Mouse (Mus musculus) myocyte (in vitro differentiated cells): ENCODE results near the gene Dner. TPM values are rescaled to one million over a fixed set of nuclear protein-coding genes. Genes with fewer than 3 reads are reported as not detected.

ENCODE experiments used
- H3K27me3 ChIP-seq: one replicate; pipeline ENCODE4 v1.6.1; 2011; ENCODE audit not compliant: control insufficient read depth, insufficient read depth, insufficient read length
- H3K36me3 ChIP-seq: one replicate; pipeline ENCODE4 v1.6.1; 2011; ENCODE audit not compliant: control insufficient read depth, insufficient read depth
- H3K4me2 ChIP-seq: one replicate; pipeline ENCODE4 v1.6.1; 2011; ENCODE audit warnings: low read depth, control low read depth
- H3K4me3 ChIP-seq: one replicate; pipeline ENCODE4 v1.5.1; 2011; ENCODE audit warnings: mild to moderate bottlenecking, control low read depth, moderate library complexity
- H3K79me2 ChIP-seq: one replicate; pipeline ENCODE4 v1.6.1; 2011; ENCODE audit not compliant: control insufficient read depth, insufficient read depth
- H3ac ChIP-seq: one replicate; pipeline ENCODE4 v1.6.1; 2011; ENCODE audit not compliant: control insufficient read depth, insufficient read length
- CEBPB ChIP-seq: IDR thresholded peaks from 2 replicates; pipeline ENCODE4 v1.6.1; 2011; ENCODE audit warnings: mild to moderate bottlenecking, moderate library complexity; ENCODE audit not compliant: poor library complexity, insufficient read depth, severe bottlenecking
- E2F4 ChIP-seq: IDR thresholded peaks from one replicate; pipeline ENCODE4 v1.6.1; 2011; ENCODE audit warnings: mild to moderate bottlenecking, control low read depth, moderate library complexity; ENCODE audit not compliant: insufficient read depth
- MAX ChIP-seq: IDR thresholded peaks from one replicate; pipeline ENCODE4 v1.6.1; 2011; ENCODE audit warnings: low read depth, mild to moderate bottlenecking, control low read depth
- MYOD1 ChIP-seq, 3 experiments: IDR thresholded peaks; one replicate each; pipeline ENCODE4 v1.6.1; 2011; ENCODE audit warnings: control low read depth in 2 of 3, low read depth in 2 of 3, mild to moderate bottlenecking in 2 of 3, moderate library complexity in 1 of 3; ENCODE audit not compliant: insufficient read length in 2 of 3, control insufficient read depth in 1 of 3
- MYOG ChIP-seq, 3 experiments: IDR thresholded peaks; one replicate each; pipeline ENCODE4 v1.6.1; 2011; ENCODE audit warnings: control low read depth in 2 of 3, low read depth in 2 of 3, mild to moderate bottlenecking in 2 of 3; ENCODE audit not compliant: insufficient read length in 2 of 3, control insufficient read depth in 1 of 3, insufficient read depth in 1 of 3
- POLR2A ChIP-seq: IDR thresholded peaks from one replicate; pipeline ENCODE4 v1.6.1; 2011; ENCODE audit warnings: low read depth, mild to moderate bottlenecking, control low read depth, moderate library complexity; ENCODE audit not compliant: insufficient read length
- POLR2AphosphoS2 ChIP-seq: IDR thresholded peaks from one replicate; pipeline ENCODE4 v1.6.1; 2011; ENCODE audit warnings: low read depth, control low read depth; ENCODE audit not compliant: insufficient read length
- REST ChIP-seq: IDR thresholded peaks from one replicate; pipeline ENCODE4 v1.6.1; 2011; ENCODE audit warnings: mild to moderate bottlenecking, control low read depth, moderate library complexity; ENCODE audit not compliant: insufficient read depth, insufficient read length
- SRF ChIP-seq: IDR thresholded peaks from one replicate; pipeline ENCODE4 v1.6.1; 2011; ENCODE audit warnings: low read depth; ENCODE audit not compliant: control insufficient read depth, insufficient read length
- TCF12 ChIP-seq: IDR thresholded peaks from one replicate; pipeline ENCODE4 v1.6.1; 2011; ENCODE audit warnings: mild to moderate bottlenecking, control low read depth; ENCODE audit not compliant: poor library complexity, insufficient read depth, severe bottlenecking
- TCF3 ChIP-seq: IDR thresholded peaks from one replicate; pipeline ENCODE4 v1.6.1; 2011; ENCODE audit warnings: low read depth, control low read depth; ENCODE audit not compliant: insufficient read length
- USF1 ChIP-seq: IDR thresholded peaks from one replicate; pipeline ENCODE4 v1.6.1; 2011; ENCODE audit warnings: low read depth, mild to moderate bottlenecking, control low read depth, moderate library complexity
- polyA plus RNA-seq: library from polyadenylated mRNA; unstranded; fragments of >200 nt; fragmentation: generic; extraction: Trizol; gene quantifications from one replicate; pipeline ENCODE4 v1.2.1, GENCODE M21; 2012; ENCODE audit warnings: missing spikeins

Gene Dner
- polyA plus RNA-seq, 1 experiment, result 0.05 TPM

DNA sequence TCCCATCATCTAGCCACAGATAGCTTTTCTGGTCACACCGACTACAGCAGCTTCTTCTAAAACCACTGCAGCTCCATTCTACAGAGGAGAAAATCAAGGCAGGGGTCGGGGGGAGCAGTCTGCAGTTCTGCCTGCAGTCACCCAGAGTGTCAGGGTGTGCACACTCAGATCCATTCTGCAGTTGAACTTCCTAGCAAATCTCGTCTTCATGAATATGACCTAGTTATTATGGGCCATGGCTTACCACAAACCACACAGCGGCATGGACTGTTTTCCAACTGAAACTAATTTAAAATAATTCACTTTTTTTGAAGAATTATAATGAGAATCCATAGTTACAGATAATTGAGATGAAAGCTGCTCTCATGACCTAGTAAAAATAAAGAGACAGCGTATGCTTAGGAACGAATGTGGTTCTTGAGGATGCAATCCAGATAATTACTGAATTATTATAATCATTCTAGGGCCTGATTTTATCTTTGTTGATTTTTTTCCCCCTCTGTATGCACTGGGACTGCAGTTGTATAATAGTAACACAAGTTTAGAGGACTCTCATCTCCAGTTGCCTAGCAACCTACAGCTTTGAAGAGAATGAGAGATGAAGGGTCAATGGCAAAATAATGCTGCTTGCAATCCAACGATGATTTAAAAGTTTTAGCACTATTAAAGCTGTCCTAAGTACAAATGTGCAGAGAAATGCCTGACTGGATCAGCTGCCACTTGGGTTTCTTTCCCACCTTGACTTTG, 27.7 kb downstream of the Dner start:
- TF ChIP-seq TCF3, result no peak
- no peak for TF ChIP-seq MAX
- TF ChIP-seq SRF, result no peak
- no peak for TF ChIP-seq POLR2AphosphoS2
- TF ChIP-seq E2F4, result no peak
- no peaks in the 10 kb centered on the region for H3K79me2 ChIP-seq
- H3K4me3 ChIP-seq, result no peak overlapping the region

DNA sequence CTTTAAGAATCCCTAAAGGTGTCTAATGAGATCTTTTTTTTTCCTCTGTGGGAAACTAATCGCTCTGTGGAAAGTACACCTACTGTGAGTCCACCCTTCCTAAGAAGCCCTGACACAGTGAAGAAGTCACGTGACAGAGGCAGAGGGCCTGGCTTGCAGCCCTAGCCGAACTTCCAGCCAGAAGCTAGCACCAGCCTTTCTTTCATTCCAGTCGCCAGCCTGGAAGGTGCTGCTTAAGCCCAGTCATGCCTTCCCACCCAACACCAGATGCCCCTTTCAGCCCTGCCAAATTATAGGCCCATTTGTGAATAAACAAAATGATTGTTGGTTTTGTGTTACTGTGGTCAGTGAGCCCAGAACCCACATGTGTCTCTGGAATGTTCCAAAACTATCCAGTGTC, 28.4 kb downstream of the Dner start:
- Histone ChIP-seq H3ac (no peak overlapping the region), H3K4me3 (no peak overlapping the region)
- TF ChIP-seq TCF3 (no peak), USF1 (no peak), POLR2A (no peak), MYOD1 (IDR thresholded peaks at IDR 0.05; ENCODE audit: control insufficient read depth in 1 of 3, insufficient read length in 2 of 3, low read depth in 2 of 3) (no peak), E2F4 (no peak), MAX (no peak), REST (no peak), SRF (no peak), MYOG (IDR thresholded peaks at IDR 0.05; ENCODE audit: control insufficient read depth in 1 of 3, insufficient read depth in 1 of 3, insufficient read length in 2 of 3, low read depth in 2 of 3) (no peak), CEBPB (no peak)

More for the DNA sequence above, 27.7 kb downstream of the Dner start:
- H3K36me3 ChIP-seq, result no peaks in the 10 kb centered on the region
- no peak overlapping the region for H3K4me2 ChIP-seq
- H3ac ChIP-seq, result no peak overlapping the region
- H3K27me3 ChIP-seq, result no peaks in the 10 kb centered on the region

DNA sequence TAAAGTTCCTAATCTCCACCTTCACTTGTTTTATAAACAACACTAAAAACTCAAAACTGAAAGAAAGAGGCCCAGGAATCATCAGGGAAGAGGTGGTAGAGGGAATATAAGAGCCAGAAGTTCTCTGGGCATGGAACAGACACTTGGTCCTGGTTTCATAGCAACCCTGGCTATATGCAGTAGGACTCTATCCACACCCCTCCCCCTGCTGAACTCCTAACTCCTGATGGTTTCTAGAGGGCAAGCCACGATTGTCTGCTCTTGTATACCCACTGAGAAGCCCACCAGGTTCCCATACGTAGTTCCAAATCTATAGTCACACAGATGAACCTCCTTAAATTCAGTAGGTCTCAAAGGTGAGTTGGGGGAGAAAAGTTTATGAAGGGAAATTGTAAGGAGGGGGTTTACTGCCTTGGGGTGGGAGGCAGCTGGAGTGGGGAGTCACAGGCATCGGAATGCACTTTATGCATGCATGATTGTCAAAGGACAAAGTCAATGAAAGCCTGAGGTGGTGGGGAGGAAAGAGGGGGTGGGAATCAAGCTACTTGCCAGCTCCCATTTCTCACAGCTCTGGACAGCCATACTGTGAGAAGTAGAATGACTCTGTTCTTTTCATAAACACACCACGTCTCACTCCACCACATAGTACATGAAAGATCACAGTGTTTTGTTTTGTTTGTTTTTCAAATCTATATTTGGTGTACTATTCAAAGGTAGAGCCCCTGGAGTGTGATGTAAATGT, 31.5 kb downstream of the Dner start:
- Histone ChIP-seq H3K36me3 (no peaks in the 10 kb centered on the region), H3ac (no peak overlapping the region), H3K4me2 (no peak overlapping the region), H3K4me3 (no peak overlapping the region), H3K79me2 (no peaks in the 10 kb centered on the region), H3K27me3 (no peaks in the 10 kb centered on the region)
- TF ChIP-seq POLR2AphosphoS2 (no peak), MYOD1 (IDR thresholded peaks at IDR 0.05; ENCODE audit: control insufficient read depth in 1 of 3, insufficient read length in 2 of 3, low read depth in 2 of 3) (no peak), POLR2A (no peak), REST (no peak), USF1 (no peak), TCF3 (no peak), SRF (no peak), E2F4 (no peak), MYOG (IDR thresholded peaks at IDR 0.05; ENCODE audit: control insufficient read depth in 1 of 3, insufficient read depth in 1 of 3, insufficient read length in 2 of 3, low read depth in 2 of 3) (no peak), CEBPB (no peak), TCF12 (no peak), MAX (no peak)

More for the DNA sequence above, 28.4 kb downstream of the Dner start:
- H3K79me2 ChIP-seq, result no peaks in the 10 kb centered on the region
- no peaks in the 10 kb centered on the region for H3K27me3 ChIP-seq
- no peaks in the 10 kb centered on the region for H3K36me3 ChIP-seq
- H3K4me2 ChIP-seq, result no peak overlapping the region

DNA sequence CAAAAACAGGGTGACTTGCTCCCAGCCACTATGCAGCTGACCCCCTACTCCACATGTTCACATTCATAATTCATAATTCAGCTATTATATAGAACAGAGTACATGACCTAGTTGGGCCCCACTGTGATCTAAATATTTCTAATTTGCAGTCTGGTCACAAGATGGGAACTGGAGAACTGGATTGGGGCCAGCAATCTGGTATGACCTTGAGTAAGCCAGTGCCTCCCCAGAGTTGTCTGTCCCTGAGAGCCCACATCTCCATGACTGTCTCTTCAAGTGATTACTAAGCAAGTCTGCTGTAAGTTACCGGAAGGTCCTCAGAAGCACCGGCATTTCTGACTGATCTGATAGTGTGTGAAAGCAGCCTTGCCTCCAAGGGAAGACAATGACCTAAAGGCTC, 49.2 kb downstream of the Dner start:
- Histone ChIP-seq H3K36me3 (no peaks in the 10 kb centered on the region), H3K79me2 (no peaks in the 10 kb centered on the region), H3ac (no peak overlapping the region), H3K4me3 (no peak overlapping the region), H3K27me3 (no peaks in the 10 kb centered on the region), H3K4me2 (no peak overlapping the region)
- no peak for TF ChIP-seq POLR2AphosphoS2
- TF ChIP-seq TCF3, result no peak
- TF ChIP-seq SRF, result no peak
- TF ChIP-seq TCF12, result no peak
- no peak for TF ChIP-seq POLR2A
- no peak for TF ChIP-seq REST
- TF ChIP-seq MYOG (IDR thresholded peaks at IDR 0.05; ENCODE audit: control insufficient read depth in 1 of 3, insufficient read depth in 1 of 3, insufficient read length in 2 of 3, low read depth in 2 of 3), result no peak
- no peak for TF ChIP-seq MYOD1 (IDR thresholded peaks at IDR 0.05; ENCODE audit: control insufficient read depth in 1 of 3, insufficient read length in 2 of 3, low read depth in 2 of 3)

DNA sequence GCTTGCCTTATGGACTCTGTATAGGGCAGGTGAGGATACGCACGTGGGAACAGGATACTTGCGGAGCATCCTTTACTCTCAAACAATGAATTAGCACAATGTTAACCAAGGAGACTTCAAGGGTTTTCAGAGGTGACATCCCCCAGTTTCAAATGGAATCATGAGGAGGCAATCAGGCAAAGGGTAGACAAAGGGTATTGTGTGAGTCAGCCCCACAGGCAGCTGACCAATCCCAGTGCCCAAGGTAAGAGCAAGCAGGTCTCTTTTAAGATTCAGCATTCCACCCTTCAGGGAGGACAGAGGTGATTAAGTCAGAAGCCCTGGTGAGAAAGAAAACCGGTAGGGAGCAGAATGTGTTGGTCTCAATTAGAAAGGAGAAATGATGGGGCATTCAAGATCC, 55.6 kb downstream of the Dner start:
- no peaks in the 10 kb centered on the region for H3K27me3 ChIP-seq
- TF ChIP-seq TCF3 (no peak), MAX (no peak), POLR2A (no peak), REST (no peak), MYOD1 (IDR thresholded peaks at IDR 0.05; ENCODE audit: control insufficient read depth in 1 of 3, insufficient read length in 2 of 3, low read depth in 2 of 3) (no peak), MYOG (IDR thresholded peaks at IDR 0.05; ENCODE audit: control insufficient read depth in 1 of 3, insufficient read depth in 1 of 3, insufficient read length in 2 of 3, low read depth in 2 of 3) (no peak), SRF (no peak), POLR2AphosphoS2 (no peak), USF1 (no peak)
- no peak overlapping the region for H3ac ChIP-seq

More for the DNA sequence above, 55.6 kb downstream of the Dner start:
- Histone ChIP-seq H3K4me2 (no peak overlapping the region), H3K4me3 (no peak overlapping the region), H3K79me2 (no peaks in the 10 kb centered on the region), H3K36me3 (no peaks in the 10 kb centered on the region)
